ENCODE assay signal across 10 mouse cellular contexts in the genomic region with DNA sequence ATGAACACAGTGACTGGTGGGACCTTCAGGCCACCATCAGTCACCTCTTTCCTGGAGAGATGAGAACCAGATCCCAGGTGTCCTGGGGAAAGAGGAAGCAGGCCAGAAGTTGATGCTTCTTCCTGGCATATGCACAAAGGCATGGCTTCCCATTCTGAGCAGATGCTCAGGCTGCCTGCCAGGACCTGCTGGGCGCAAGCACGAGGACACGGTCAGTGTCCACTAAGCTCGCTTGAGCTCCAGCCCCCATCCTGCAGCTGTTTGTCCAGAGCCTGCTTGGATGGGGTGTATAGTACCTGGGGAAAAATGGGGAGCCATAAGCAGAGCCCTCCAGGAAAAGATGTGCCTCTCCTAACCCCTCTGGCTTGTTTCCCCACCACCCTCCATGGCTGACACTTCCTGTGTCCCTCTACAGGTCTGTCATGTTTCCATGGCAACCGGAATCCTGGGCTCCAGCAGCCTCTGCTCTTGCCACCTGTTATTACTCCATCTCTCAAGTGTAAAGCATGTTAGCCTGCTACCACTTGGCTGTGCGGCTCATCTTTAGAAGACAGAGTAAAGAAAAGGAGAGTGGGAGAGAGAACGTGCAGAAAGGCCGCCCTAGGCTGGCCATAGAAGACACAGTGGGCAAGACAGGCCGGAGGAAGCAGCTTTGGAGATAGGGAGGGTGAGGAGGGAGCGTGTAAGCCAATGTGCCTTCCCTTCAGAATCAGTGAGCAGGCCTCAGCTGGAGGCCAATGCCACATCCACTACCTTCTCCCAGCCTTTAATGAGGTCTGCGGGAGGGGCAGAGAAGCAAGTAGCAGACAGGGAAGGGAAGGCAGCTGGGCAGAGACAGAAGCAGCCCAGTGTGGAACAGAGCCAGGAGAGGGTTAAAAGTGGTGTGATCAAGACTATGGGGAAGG.
DNase-seq lines count a peak whose midpoint lies in the region; ATAC-seq and TF ChIP-seq lines count a peak whose summit lies in the region.
"Had no signal": no experiment of that assay in that cellular context is flagged by ENCODE, and none has a peak within 500 bp of the region (broad histone marks: within the 10 kb centered on the region; RNA-seq: fewer than 3 reads in every experiment).

No protein-coding gene starts in this region.

- intact Hi-C loops in heart, adult 2 months (cut with DNase I): no loop called here

- DNase-seq in layer of hippocampus, postnatal 36 days: peak; percentile 16 to 27
- no peak for DNase-seq in layer of hippocampus, postnatal 25 days (ENCODE audit: extremely low spot score in 1 of 2, low spot score in 1 of 2)
- peak; percentile 92 to 93 for DNase-seq in cerebellum, postnatal 25 days
- peak; percentile 25 for DNase-seq in hindbrain, embryonic 11.5 days (ENCODE audit: low spot score)
- no peak for DNase-seq in heart, adult 2 months
- no peak for DNase-seq in lung, postnatal 36 days
- no peak for DNase-seq in adrenal gland, adult (ENCODE audit: inconsistent age in 2 of 2, low spot score in 1 of 2)

- H3K4me2 ChIP-seq in hindbrain, embryonic 11.5 days (replicated peaks; ENCODE audit: low read depth, low read length): no peak overlapping the region

- WGBS in hindbrain, embryonic 11.5 days: 75% methylated on average over 11 of the region's 11 CpGs
- 46% methylated on average over 11 of the region's 11 CpGs for WGBS in olfactory bulb, adult 2 months
- WGBS in heart, adult 2 months: 68% methylated on average over 11 of the region's 11 CpGs

- no peak for TF ChIP-seq EP300 in heart, adult 2 months (IDR thresholded peaks at IDR 0.05; ENCODE audit: insufficient read depth, low read depth, low read length)

- H3K27me3 ChIP-seq in hindbrain, embryonic 11.5 days (ENCODE audit: control insufficient read depth, insufficient read depth, low read length): no peaks in the 10 kb centered on the region
- no peaks in the 10 kb centered on the region for H3K27me3 ChIP-seq in heart, adult 2 months (ENCODE audit: control insufficient read depth, insufficient read depth, low read length)

- no peak for ATAC-seq in hindbrain, embryonic 11.5 days (ENCODE audit: low FRiP score)

- H3K9ac ChIP-seq in hindbrain, embryonic 11.5 days (ENCODE audit: low read depth, low read length): no peak overlapping the region
- no peak overlapping the region for H3K9ac ChIP-seq in heart, adult 2 months (ENCODE audit: low read depth, low read length)

- H3K4me3 ChIP-seq in hindbrain, embryonic 11.5 days (ENCODE audit: low read depth, low read length): no peak overlapping the region
- no peak overlapping the region for H3K4me3 ChIP-seq in olfactory bulb, adult 2 months (ENCODE audit: insufficient read depth, low read depth, low read length)
- no peak overlapping the region for H3K4me3 ChIP-seq in heart, adult 2 months
- H3K4me3 ChIP-seq: erythroblast, embryonic 14.5 days; left cerebral cortex, adult 2 months had no signal

- no peaks in the 10 kb centered on the region for H3K79me2 ChIP-seq in heart, adult 2 months (replicated peaks; ENCODE audit: control insufficient read depth, insufficient read depth, low read length)

- no peaks in the 10 kb centered on the region for H3K36me3 ChIP-seq in hindbrain, embryonic 11.5 days (ENCODE audit: control insufficient read depth, insufficient read depth, low read length)
- H3K36me3 ChIP-seq in heart, adult 2 months (ENCODE audit: control insufficient read depth, insufficient read depth, low read length): no peaks in the 10 kb centered on the region

- H3K9me3 ChIP-seq in hindbrain, embryonic 11.5 days (ENCODE audit: control insufficient read depth, low read length): no peaks in the 10 kb centered on the region

- no peaks in the 10 kb centered on the region for H3K4me1 ChIP-seq in hindbrain, embryonic 11.5 days (replicated peaks; ENCODE audit: control insufficient read depth, insufficient read depth, low read length)
- peaks cover 17% of the 10 kb centered on the region for H3K4me1 ChIP-seq in olfactory bulb, adult 2 months (ENCODE audit: control insufficient read depth, insufficient read depth, low read length)
- no peaks in the 10 kb centered on the region for H3K4me1 ChIP-seq in heart, adult 2 months (ENCODE audit: control insufficient read depth, insufficient read depth, low read length)

- no peak for TF ChIP-seq CTCF in olfactory bulb, adult 2 months (IDR thresholded peaks at IDR 0.05; ENCODE audit: insufficient read depth, low read depth, low read length)
- no peak for TF ChIP-seq CTCF in heart, adult 2 months (IDR thresholded peaks at IDR 0.05)

- H3K27ac ChIP-seq in hindbrain, embryonic 11.5 days (ENCODE audit: low read depth, low read length): no peak overlapping the region
- peak overlapping the region; percentile 49 for H3K27ac ChIP-seq in olfactory bulb, adult 2 months (ENCODE audit: insufficient read depth, low read depth, low read length)
- H3K27ac ChIP-seq in heart, adult 2 months: no peak overlapping the region
- H3K27ac ChIP-seq: left cerebral cortex, adult 2 months had no signal

- no peak for TF ChIP-seq POLR2A in olfactory bulb, adult 2 months (IDR thresholded peaks at IDR 0.05; ENCODE audit: insufficient read depth, low read depth, low read length)
- TF ChIP-seq POLR2A in heart, adult 2 months (IDR thresholded peaks at IDR 0.05; ENCODE audit: insufficient read depth, low read depth, low read length): no peak

Comparison
In these comparisons a context has a peak if more than half of its experiments do, and no peak if none do; other contexts are left out.
1. DNase-seq: peak in layer of hippocampus, postnatal 36 days (2 of 2), cerebellum, postnatal 25 days (2 of 2) and hindbrain, embryonic 11.5 days (single experiment); none in layer of hippocampus, postnatal 25 days (0 of 2), heart, adult 2 months (0 of 2), lung, postnatal 36 days (single experiment) and adrenal gland, adult (0 of 2).